Mouse (Mus musculus): Measurements from ENCODE around the gene Dpep3.

GRCm38 (mm10) chr8:105965266-105965904, 13.8 kb downstream of the Dpep3 start:
- TF ChIP-seq CTCF (IDR thresholded peaks at IDR 0.05): no peak
- TF ChIP-seq POLR2A (IDR thresholded peaks at IDR 0.05; ENCODE audit: insufficient read depth, low read depth, low read length): no peak; the same call in 1 of the 2 replicates
